Mouse (Mus musculus) Patski (cell line): ENCODE data around the gene Reep3. TPM values are rescaled to one million over a fixed set of nuclear protein-coding genes. Genes with fewer than 3 reads are reported as not detected.

ENCODE experiments used
- ATAC-seq: fragments of 100-300 bp; one replicate; pipeline ENCODE4 v1.8.0; 2021
- CTCF ChIA-PET: fragments of 350-600 bp; sonication (Branson Sonifier 250); formaldehyde crosslinking; loops from one replicate; lab custom pipeline; 2022; ENCODE audit warnings: inconsistent platforms; lab: Charles Lee
- POLR2A ChIA-PET: fragments of 350-600 bp; sonication (Branson Sonifier 250); formaldehyde crosslinking; loops from one replicate; lab custom pipeline; 2022; ENCODE audit warnings: antibody characterized with exemption, inconsistent platforms; lab: Charles Lee
- DNase-seq: peaks from one replicate; pipeline ENCODE4 v3.0.0-alpha.2; 2011; ENCODE audit warnings: low read depth, low spot score
- H3K27me3 ChIP-seq: fragments of 371-371 bp; one replicate; pipeline ENCODE4 v1.5.1; 2021
- CTCF ChIP-seq: fragments of 100-300 bp; IDR thresholded peaks from one replicate; pipeline ENCODE4 v1.5.1; 2021
- in situ Hi-C: fragments of 300-500 bp; cut with MboI; formaldehyde crosslinking; loops from 3 replicates; pipeline ENCODE4 v1.11.1; 2018; ENCODE audit warnings: low pct_unique_long_range_greater_than_20kb, mixed read lengths
- polyA plus RNA-seq: library from polyadenylated mRNA; unstranded; gene quantifications from one replicate; pipeline ENCODE4 v1.2.3, GENCODE M21; 2021

The Reep3 gene
- polyA plus RNA-seq, 1 experiment from 2014 or later: 46.6 TPM

DNA sequence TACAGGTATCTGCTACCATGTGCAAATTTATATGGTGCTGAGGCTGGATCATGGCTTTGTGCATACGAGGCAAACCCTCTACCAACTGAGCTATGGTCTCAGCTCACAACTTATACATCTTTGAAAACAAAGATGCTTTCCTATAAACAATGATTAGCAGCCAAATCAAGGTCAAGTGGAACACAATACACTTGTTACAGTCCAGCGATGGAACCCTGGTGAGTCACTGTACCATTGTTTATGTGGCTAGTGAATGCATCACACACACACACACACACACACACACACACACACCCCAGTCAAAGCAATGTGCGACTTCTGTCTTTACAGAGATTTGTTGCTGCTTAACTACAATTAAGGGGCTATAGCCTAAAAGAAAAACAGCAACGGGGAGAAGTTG, 25.4 kb downstream of the Reep3 start:
- no peak for DNase-seq
- in situ Hi-C loops: no loop called here
- ChIA-PET CTCF (interaction anchor here (0.8 to 1.5 kb wide), 4 partner anchors 12 to 18 kb away, joined by 3 to 4 read pairs (median 3); no protein-coding TSS in a partner anchor), POLR2A (interaction anchor here (0.7 to 1.4 kb wide), 2 partner anchors 11 to 158 kb away, joined by 3 to 6 read pairs; no protein-coding TSS in a partner anchor)
- TF ChIP-seq CTCF: no peak
- H3K27me3 ChIP-seq: no peaks in the 10 kb centered on the region
- ATAC-seq: no peak

DNA sequence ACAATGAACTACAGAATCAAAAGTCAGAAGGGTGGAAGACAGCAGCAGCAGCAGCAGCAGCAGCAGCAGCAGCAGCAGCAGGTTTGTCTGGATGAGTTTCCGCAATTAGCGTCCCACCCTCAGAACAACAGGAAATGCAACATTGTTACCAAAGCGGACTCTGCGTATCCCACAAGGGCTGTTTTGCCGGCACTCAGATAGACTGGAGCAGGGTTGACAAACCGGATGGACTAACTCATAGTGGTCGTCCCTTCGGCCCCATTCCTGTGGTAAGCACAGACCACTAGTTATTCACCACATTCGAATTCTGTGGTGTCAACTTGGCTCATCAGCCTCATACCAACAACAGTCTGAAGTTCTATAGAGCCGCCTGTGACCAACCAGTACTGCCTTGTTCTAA, 27.7 kb downstream of the Reep3 start:
- TF ChIP-seq CTCF: no peak
- ChIA-PET POLR2A (no interaction called here), CTCF (no interaction called here)
- H3K27me3 ChIP-seq: no peaks in the 10 kb centered on the region
- ATAC-seq (no peak), DNase-seq (no peak)
- in situ Hi-C loops: no loop called here

DNA sequence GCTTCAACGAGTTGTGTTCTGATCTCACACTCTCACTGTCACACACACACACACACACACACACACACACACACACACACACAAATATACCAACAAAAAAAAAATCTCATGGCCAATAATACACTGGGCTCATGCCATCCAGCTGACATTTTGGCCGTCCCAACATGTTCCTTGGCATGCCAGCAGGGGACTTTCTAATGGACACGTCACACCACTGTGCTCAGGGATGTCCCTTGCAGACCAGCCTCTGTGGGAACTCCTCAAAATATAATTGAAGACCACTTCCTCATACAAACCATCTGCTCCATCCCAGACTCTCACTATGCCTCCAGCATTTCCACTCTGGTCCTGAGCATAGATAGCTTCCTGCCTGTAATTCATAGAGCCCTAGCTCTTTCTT, 30.3 kb downstream of the Reep3 start:
- TF ChIP-seq CTCF: no peak
- in situ Hi-C loops: no loop called here
- ATAC-seq (no peak), DNase-seq (no peak)
- no peaks in the 10 kb centered on the region for H3K27me3 ChIP-seq
- CTCF ChIA-PET: no interaction called here
- POLR2A ChIA-PET: no interaction called here

DNA sequence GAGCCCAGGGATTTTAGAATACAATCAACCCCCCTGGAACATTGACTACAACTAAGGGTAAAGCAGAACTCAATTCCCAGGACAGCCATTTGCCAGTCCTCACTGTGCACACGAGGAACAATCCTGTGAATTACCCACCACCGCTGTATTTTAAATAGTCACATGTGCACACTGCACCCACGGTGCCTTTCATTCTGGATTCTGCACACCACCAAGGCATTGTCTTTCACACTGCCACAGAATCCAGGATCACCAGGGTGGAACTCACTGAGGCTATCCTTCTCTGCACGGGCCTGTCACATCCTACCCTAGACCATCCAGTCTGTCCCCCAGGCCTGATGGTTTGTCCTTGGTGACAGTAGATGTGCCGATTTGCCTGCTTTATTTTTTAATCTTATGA, 30.8 kb downstream of the Reep3 start:
- no peaks in the 10 kb centered on the region for H3K27me3 ChIP-seq
- ChIA-PET POLR2A (no interaction called here), CTCF (no interaction called here)
- DNase-seq (no peak), ATAC-seq (no peak)
- in situ Hi-C loops: no loop called here
- no peak for TF ChIP-seq CTCF

DNA sequence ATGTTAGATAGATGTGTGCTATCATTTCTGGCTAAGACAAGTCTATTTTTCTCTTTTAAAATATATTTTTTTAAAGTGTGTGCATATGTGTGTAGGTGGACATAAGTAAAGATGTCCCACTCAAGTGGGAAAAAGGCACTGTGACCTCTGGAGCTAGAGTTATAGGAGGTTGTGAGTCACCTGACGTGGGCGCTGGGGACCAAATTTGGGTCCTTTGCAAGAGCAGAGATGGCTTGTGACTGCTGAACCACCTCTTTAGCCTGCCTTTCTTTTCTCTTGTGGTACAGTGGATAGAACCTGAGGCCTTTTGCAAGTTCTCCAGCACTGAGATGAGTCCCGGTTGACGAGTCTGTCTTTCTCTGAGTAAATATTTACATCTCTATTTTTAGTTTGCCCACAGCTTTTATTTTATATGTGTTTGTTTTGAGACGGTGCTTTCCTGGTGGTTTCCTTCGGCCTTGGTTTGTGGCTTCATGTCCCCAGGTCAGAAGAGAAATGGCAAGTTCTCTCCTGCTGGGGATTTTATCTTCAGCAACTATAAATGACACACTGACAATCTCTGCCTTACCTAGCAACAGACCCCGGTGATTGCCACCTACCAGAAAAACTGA, 31.4 kb downstream of the Reep3 start:
- ChIA-PET CTCF (no interaction called here), POLR2A (no interaction called here)
- in situ Hi-C loops: no loop called here
- no peaks in the 10 kb centered on the region for H3K27me3 ChIP-seq
- ATAC-seq (no peak), DNase-seq (no peak)
- no peak for TF ChIP-seq CTCF

DNA sequence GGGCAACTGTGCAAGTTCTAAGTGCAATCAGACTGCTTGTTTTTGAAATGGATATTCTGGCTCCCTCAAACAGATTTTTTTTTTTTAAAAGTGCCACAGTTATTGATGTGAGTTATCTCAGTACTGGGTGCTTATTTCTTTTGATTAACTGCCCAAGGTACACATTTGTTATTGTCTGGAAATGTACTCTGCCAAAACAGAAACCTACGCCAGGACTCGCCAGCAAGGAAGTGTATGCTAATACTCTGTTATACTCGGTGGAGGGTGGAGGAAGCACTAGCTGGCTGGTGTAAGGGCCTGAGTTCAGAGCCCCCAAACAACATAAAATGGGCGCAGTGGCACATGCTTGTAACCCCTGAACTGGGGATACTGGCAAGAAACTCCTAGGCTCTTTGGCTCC, 34.9 kb downstream of the Reep3 start:
- no peak for TF ChIP-seq CTCF
- in situ Hi-C loops: no loop called here
- ChIA-PET POLR2A (no interaction called here), CTCF (no interaction called here)
- DNase-seq (no peak), ATAC-seq (no peak)
- H3K27me3 ChIP-seq: no peaks in the 10 kb centered on the region

DNA sequence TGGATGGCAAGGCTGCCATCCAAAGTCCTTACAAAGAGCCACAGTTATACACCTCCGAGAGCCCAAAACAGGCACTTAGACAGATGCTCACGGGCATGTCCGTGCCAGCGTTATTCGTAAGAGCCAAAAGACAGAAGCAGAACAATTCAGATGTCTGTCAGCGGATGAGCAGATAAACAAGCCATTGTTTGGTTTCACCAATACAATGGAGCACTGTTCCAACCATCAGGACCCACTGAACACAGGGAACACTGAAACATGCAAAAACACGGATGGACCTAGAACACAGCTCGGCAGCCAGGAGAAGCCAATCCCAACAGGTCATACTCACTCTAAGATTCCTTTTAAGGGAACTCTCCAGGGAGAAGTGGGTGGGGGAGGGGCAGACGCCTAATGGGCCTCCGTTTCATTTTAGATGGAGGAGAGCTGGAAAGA, 35.4 kb downstream of the Reep3 start:
- H3K27me3 ChIP-seq: no peaks in the 10 kb centered on the region
- no peak for TF ChIP-seq CTCF
- ChIA-PET POLR2A (no interaction called here), CTCF (no interaction called here)
- DNase-seq: no peak
- in situ Hi-C loops: no loop called here
- ATAC-seq: no peak

DNA sequence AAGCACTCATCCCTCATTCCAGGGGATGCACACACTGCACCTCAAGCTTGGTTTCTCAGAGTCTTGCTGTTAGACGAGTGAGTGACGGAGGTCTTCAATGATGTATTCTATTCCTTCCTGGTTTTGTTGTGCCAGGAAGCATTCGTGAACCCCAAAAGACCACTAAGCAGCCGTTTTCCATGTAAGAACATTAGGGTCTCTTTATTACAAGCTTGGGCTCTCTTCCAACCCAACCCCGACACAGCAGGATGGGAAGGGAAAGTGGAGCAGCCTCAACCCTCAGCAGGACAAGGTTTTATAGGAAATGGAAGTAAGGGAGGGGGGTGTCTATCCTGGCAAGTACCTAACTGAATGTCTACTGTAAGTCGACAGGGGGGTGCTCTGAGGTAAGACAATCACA, 38.0 kb downstream of the Reep3 start:
- ATAC-seq: no peak
- DNase-seq: no peak
- H3K27me3 ChIP-seq: no peaks in the 10 kb centered on the region
- ChIA-PET POLR2A (no interaction called here), CTCF (no interaction called here)
- TF ChIP-seq CTCF: no peak
- in situ Hi-C loops: no loop called here

DNA sequence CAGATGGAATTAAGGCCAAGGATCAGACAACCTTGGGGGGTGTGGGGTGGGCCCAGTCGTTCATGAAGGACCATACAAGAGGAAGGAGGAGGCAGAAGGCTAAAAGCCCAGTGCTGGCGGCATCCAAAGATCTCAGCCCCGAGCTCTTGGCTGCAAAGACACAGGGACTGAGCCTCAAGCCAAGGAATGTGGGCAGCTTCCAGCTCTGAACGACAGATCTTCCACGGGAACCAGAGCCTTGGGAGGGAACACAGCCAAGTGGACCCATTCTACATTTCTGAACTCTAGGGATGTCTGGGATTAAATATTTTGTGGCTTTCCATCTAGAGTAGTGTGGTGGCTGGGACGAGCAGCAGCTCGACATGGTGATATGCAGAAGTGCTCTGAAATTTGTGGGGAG, 38.4 kb downstream of the Reep3 start:
- no peak for TF ChIP-seq CTCF
- CTCF ChIA-PET: no interaction called here
- H3K27me3 ChIP-seq: no peaks in the 10 kb centered on the region
- DNase-seq: no peak
- in situ Hi-C loops: no loop called here
- POLR2A ChIA-PET: no interaction called here
- no peak for ATAC-seq

DNA sequence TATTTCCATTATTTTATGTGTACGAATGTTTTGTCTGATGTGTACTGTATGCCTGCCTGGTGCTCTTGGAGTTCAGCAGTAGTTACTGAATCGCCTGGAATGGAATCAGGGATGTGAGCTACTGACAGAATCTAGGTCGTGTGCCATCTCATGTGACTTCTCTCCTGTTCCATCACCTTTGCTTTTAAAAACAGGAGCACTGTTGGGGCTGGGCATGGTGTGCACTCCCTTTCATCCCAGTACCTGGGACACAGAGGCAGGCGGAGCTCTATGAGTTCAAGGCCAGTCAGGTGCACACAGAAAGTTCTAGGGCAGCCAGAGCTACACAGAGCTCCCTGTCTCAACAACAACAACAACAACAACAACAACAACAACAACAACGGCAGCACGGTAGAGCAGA, 39.0 kb downstream of the Reep3 start:
- ATAC-seq (no peak), DNase-seq (no peak)
- CTCF ChIA-PET: no interaction called here
- in situ Hi-C loops: no loop called here
- POLR2A ChIA-PET: no interaction called here
- H3K27me3 ChIP-seq: no peaks in the 10 kb centered on the region
- TF ChIP-seq CTCF: no peak

DNA sequence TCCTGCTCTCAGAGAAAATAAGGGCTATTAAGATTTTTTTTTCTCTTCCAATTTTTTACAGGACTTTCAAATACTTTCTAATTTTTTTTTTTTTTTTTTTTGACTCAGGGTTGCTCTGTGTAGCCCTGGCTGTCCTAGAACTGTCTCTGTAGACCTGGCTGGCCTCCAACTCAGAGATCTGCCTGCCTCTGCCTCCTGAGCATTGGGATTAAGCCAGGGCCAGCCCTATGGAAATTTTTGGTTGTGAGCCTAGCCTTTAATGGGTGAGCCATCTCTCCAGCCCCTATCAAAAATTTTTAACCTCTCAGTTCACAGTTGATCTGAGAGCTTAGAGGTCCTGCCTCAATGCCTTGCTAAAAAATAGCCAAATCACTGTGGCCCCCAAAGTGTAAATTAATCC, 39.5 kb downstream of the Reep3 start:
- DNase-seq: no peak
- H3K27me3 ChIP-seq: no peaks in the 10 kb centered on the region
- in situ Hi-C loops: no loop called here
- CTCF ChIA-PET: no interaction called here
- POLR2A ChIA-PET: no interaction called here
- ATAC-seq: no peak
- TF ChIP-seq CTCF: no peak
